Mouse (Mus musculus): ENCODE measurements around the gene Bcl2l10. TPM values are rescaled to one million over a fixed set of nuclear protein-coding genes. Genes with fewer than 3 reads are reported as not detected.

The Bcl2l10 gene
- total and polyA plus RNA-seq, 2 experiments = not detected

DNA sequence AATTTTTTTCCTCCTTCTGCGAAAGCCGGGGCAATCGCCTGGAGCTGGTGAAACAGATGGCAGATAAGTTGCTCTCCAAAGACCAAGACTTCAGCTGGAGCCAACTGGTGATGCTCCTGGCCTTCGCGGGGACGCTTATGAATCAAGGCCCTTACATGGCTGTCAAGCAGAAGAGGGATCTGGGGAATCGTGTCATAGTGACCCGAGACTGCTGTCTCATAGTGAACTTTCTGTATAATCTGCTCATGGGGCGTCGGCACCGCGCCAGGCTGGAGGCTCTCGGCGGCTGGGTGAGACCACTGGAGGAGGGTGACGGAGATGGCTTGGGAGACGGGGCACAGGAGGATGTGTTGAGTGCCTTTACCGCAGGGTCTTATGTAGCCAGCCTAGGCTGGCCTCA is 508 bp downstream of the Bcl2l10 start:
- TF ChIP-seq CTCF (IDR thresholded peaks at IDR 0.05; ENCODE audit: low read depth, low read length) = no peak
- no peak for TF ChIP-seq POLR2A (IDR thresholded peaks at IDR 0.05; ENCODE audit: extremely low read depth, insufficient read depth, low read length)
- no peaks in the 10 kb centered on the region for H3K79me2 ChIP-seq (ENCODE audit: control insufficient read depth, insufficient read depth, low read length)
- DNase-seq (ENCODE audit: extremely low read depth, low read depth, low spot score) = no peak
- 93% methylated on average over 17 of the region's 17 CpGs for WGBS
- no peaks in the 10 kb centered on the region for H3K27me3 ChIP-seq (ENCODE audit: control insufficient read depth, insufficient read depth, low read length)
- H3K36me3 ChIP-seq (ENCODE audit: control insufficient read depth, insufficient read depth, low read length) = no peaks in the 10 kb centered on the region
- H3K9ac ChIP-seq (ENCODE audit: low read depth, low read length) = no peak overlapping the region
- H3K4me3 ChIP-seq (ENCODE audit: insufficient read depth, low read depth, low read length) = no peak overlapping the region
- no peak overlapping the region for H3K27ac ChIP-seq (replicated peaks; ENCODE audit: insufficient read depth, low read depth, low read length)
- H3K4me1 ChIP-seq (ENCODE audit: control insufficient read depth, insufficient read depth, low read length) = no peaks in the 10 kb centered on the region

DNA sequence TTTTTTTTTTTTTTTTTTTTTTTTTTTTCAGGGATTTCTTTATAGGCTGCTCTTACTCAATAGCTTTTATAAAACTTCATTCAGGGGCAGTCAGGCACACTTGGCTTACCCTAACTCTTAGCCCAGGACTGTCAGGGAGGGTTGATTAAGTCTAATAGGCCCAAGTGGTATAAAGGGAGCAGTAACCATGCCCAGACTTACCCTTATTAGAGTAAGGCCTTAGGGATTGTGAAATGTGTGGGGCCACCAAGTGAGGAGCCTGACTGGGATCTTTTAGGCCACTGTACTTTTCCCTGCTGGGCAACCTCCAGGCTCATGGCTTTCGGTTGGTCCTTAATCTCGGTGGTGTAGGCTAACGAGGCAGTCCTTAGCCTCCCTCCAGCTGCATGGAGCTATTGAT is 1.1 kb downstream of the Bcl2l10 start:
- no peaks in the 10 kb centered on the region for H3K4me1 ChIP-seq (ENCODE audit: control insufficient read depth, insufficient read depth, low read length)
- H3K27ac ChIP-seq (replicated peaks; ENCODE audit: insufficient read depth, low read depth, low read length) = no peak overlapping the region
- TF ChIP-seq POLR2A (IDR thresholded peaks at IDR 0.05; ENCODE audit: extremely low read depth, insufficient read depth, low read length) = no peak
- TF ChIP-seq CTCF (IDR thresholded peaks at IDR 0.05; ENCODE audit: low read depth, low read length) = no peak
- no peak overlapping the region for H3K4me3 ChIP-seq (ENCODE audit: insufficient read depth, low read depth, low read length)
- H3K27me3 ChIP-seq (ENCODE audit: control insufficient read depth, insufficient read depth, low read length) = no peaks in the 10 kb centered on the region
- no peak for DNase-seq (ENCODE audit: extremely low read depth, low read depth, low spot score)
- 78% methylated on average over 3 of the region's 3 CpGs for WGBS
- H3K36me3 ChIP-seq (ENCODE audit: control insufficient read depth, insufficient read depth, low read length) = no peaks in the 10 kb centered on the region
- no peak overlapping the region for H3K9ac ChIP-seq (ENCODE audit: low read depth, low read length)
- no peaks in the 10 kb centered on the region for H3K79me2 ChIP-seq (ENCODE audit: control insufficient read depth, insufficient read depth, low read length)

DNA sequence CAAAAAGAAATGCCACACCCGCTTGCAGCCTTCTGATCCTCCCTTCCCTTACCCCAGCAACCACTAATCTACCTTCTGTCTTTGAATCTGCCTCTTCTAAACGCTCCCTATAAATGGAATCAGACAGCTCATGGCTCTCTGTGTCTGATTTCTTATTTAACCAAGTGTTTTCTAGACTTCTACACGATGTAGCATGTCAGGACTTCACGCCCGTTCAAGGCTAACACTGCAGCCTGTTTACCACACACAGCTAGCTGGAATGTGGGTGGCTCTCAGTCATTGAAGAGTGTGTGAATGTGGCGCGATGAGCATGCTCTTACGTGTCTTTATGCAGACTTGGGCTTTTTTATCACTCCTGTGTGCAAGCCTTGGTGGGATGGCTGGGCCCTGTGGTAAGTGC is 5.5 kb downstream of the Bcl2l10 start:
- WGBS = 84% methylated on average over 8 of the region's 8 CpGs
- Histone ChIP-seq H3K4me1 (ENCODE audit: control insufficient read depth, insufficient read depth, low read length) (no peaks in the 10 kb centered on the region), H3K27me3 (ENCODE audit: control insufficient read depth, insufficient read depth, low read length) (no peaks in the 10 kb centered on the region), H3K27ac (replicated peaks; ENCODE audit: insufficient read depth, low read depth, low read length) (no peak overlapping the region), H3K36me3 (ENCODE audit: control insufficient read depth, insufficient read depth, low read length) (no peaks in the 10 kb centered on the region), H3K4me3 (ENCODE audit: insufficient read depth, low read depth, low read length) (no peak overlapping the region), H3K9ac (ENCODE audit: low read depth, low read length) (no peak overlapping the region), H3K79me2 (ENCODE audit: control insufficient read depth, insufficient read depth, low read length) (no peaks in the 10 kb centered on the region)
- DNase-seq (ENCODE audit: extremely low read depth, low read depth, low spot score) = no peak
- TF ChIP-seq POLR2A (IDR thresholded peaks at IDR 0.05; ENCODE audit: extremely low read depth, insufficient read depth, low read length) = no peak
- no peak for TF ChIP-seq CTCF (IDR thresholded peaks at IDR 0.05; ENCODE audit: low read depth, low read length)

- no peak for DNase-seq (ENCODE audit: extremely low read depth, low read depth, low spot score)
- H3K27me3 ChIP-seq (ENCODE audit: control insufficient read depth, insufficient read depth, low read length) = no peaks in the 10 kb centered on the region
- no peak overlapping the region for H3K27ac ChIP-seq (replicated peaks; ENCODE audit: insufficient read depth, low read depth, low read length)
- H3K79me2 ChIP-seq (ENCODE audit: control insufficient read depth, insufficient read depth, low read length) = no peaks in the 10 kb centered on the region
- H3K4me1 ChIP-seq (ENCODE audit: control insufficient read depth, insufficient read depth, low read length) = no peaks in the 10 kb centered on the region
- 74% methylated on average over 4 of the region's 4 CpGs for WGBS
- no peaks in the 10 kb centered on the region for H3K36me3 ChIP-seq (ENCODE audit: control insufficient read depth, insufficient read depth, low read length)
- no peak overlapping the region for H3K4me3 ChIP-seq (ENCODE audit: insufficient read depth, low read depth, low read length)
- H3K9ac ChIP-seq (ENCODE audit: low read depth, low read length) = no peak overlapping the region
- TF ChIP-seq CTCF (IDR thresholded peaks at IDR 0.05; ENCODE audit: low read depth, low read length) = no peak
Measured at GRCm38 (mm10) chr9:75355783-75356182, 8.2 kb downstream of the Bcl2l10 start.

DNA sequence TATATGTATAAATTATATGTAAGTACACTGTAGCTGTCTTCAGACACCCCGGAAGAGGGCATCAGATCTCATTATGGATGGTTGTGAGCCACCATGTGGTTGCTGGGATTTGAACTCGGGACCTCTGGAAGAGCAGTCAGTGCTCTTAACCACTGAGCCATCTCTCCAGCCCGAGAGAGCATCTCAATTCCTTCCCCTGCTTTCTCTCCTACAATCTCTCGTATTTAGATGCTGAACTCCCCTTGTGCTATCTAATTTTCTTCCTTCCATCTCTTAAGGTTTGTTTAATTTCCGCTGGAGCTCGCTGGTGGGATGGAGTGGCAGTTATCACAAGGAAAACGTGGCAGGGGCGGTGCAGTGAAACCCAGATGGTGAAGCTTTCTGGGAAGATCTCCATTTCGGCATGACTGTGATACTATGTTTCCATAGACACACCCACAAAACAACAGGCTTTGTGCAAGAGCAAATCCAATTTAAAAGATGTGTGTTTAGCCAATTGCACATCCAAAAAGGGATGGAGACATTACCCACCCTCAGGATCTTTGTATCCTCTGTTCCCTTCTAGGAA is 9.6 kb downstream of the Bcl2l10 start:
- Histone ChIP-seq H3K27me3 (ENCODE audit: control insufficient read depth, insufficient read depth, low read length) (no peaks in the 10 kb centered on the region), H3K36me3 (ENCODE audit: control insufficient read depth, insufficient read depth, low read length) (no peaks in the 10 kb centered on the region), H3K9ac (ENCODE audit: low read depth, low read length) (no peak overlapping the region), H3K4me1 (ENCODE audit: control insufficient read depth, insufficient read depth, low read length) (no peaks in the 10 kb centered on the region), H3K79me2 (ENCODE audit: control insufficient read depth, insufficient read depth, low read length) (no peaks in the 10 kb centered on the region), H3K27ac (replicated peaks; ENCODE audit: insufficient read depth, low read depth, low read length) (no peak overlapping the region), H3K4me3 (ENCODE audit: insufficient read depth, low read depth, low read length) (no peak overlapping the region)
- 71% methylated on average over 9 of the region's 9 CpGs for WGBS
- DNase-seq (ENCODE audit: extremely low read depth, low read depth, low spot score) = no peak
- TF ChIP-seq CTCF (IDR thresholded peaks at IDR 0.05; ENCODE audit: low read depth, low read length) (no peak), POLR2A (IDR thresholded peaks at IDR 0.05; ENCODE audit: extremely low read depth, insufficient read depth, low read length) (no peak)

GRCm38 (mm10) chr9:75361699-75362098 is 14.1 kb downstream of the Bcl2l10 start:
- Histone ChIP-seq H3K27me3 (ENCODE audit: control insufficient read depth, insufficient read depth, low read length) (no peaks in the 10 kb centered on the region), H3K27ac (replicated peaks; ENCODE audit: insufficient read depth, low read depth, low read length) (no peak overlapping the region), H3K4me3 (ENCODE audit: insufficient read depth, low read depth, low read length) (no peak overlapping the region), H3K79me2 (ENCODE audit: control insufficient read depth, insufficient read depth, low read length) (no peaks in the 10 kb centered on the region), H3K9ac (ENCODE audit: low read depth, low read length) (no peak overlapping the region), H3K4me1 (ENCODE audit: control insufficient read depth, insufficient read depth, low read length) (no peaks in the 10 kb centered on the region), H3K36me3 (ENCODE audit: control insufficient read depth, insufficient read depth, low read length) (no peaks in the 10 kb centered on the region)
- DNase-seq (ENCODE audit: extremely low read depth, low read depth, low spot score) = peak; percentile 67
- TF ChIP-seq CTCF (IDR thresholded peaks at IDR 0.05; ENCODE audit: low read depth, low read length) (peak; percentile 70), POLR2A (IDR thresholded peaks at IDR 0.05; ENCODE audit: extremely low read depth, insufficient read depth, low read length) (no peak)
- WGBS = 9% methylated on average over 5 of the region's 5 CpGs

All from liver, adult 2 months (tissue).